Mouse (Mus musculus) thymus, postnatal 14 days (tissue): ENCODE measurements around the gene Nacad.

Experiments used
- DNase-seq: peaks from one replicate; pipeline ENCODE4 v3.0.0; 2021

Nacad gene

GRCm38 (mm10) chr11:6605491-6606399 lies at the start of gene Nacad:
TSS of gene Nacad (minus strand) at chr11:6606053.
- no peak for DNase-seq

- peak; percentile 90 for DNase-seq
These were observed 49.0 kb upstream of the Nacad start for GRCm38 (mm10) chr11:6654903-6655302.

- peak; percentile 56 for DNase-seq
These were observed 47.1 kb upstream of the Nacad start for GRCm38 (mm10) chr11:6652978-6653377.

GRCm38 (mm10) chr11:6650519-6650918 lies 44.7 kb upstream of the Nacad start:
- DNase-seq: peak; percentile 80

GRCm38 (mm10) chr11:6647831-6648724 lies 42.2 kb upstream of the Nacad start:
- DNase-seq: no peak

- no peak for DNase-seq
These were observed 38.7 kb upstream of the Nacad start for GRCm38 (mm10) chr11:6644566-6644965.

- no peak for DNase-seq
These were observed 33.2 kb upstream of the Nacad start for GRCm38 (mm10) chr11:6639072-6639471.

- DNase-seq: no peak
These were observed 32.7 kb upstream of the Nacad start, which contains the start of gene Wap for GRCm38 (mm10) chr11:6638537-6638936. TSS of gene Wap (minus strand) at chr11:6638637.

GRCm38 (mm10) chr11:6636150-6636549 lies 30.3 kb upstream of the Nacad start:
- DNase-seq: peak; percentile 57

GRCm38 (mm10) chr11:6629655-6630054 lies 23.8 kb upstream of the Nacad start:
- DNase-seq: peak; percentile 48

- peak; percentile 72 for DNase-seq
These were observed 22.7 kb upstream of the Nacad start for GRCm38 (mm10) chr11:6628568-6628967.

GRCm38 (mm10) chr11:6627731-6628130 lies 21.9 kb upstream of the Nacad start:
- DNase-seq: peak; percentile 55

GRCm38 (mm10) chr11:6626388-6626772 lies 20.5 kb upstream of the Nacad start:
- no peak for DNase-seq

GRCm38 (mm10) chr11:6625478-6626387 lies 19.9 kb upstream of the Nacad start, which contains the start of gene Tbrg4:
TSS of gene Tbrg4 (minus strand) at chr11:6626067.
- peak; percentile 92 for DNase-seq

GRCm38 (mm10) chr11:6624619-6625382 lies 18.9 kb upstream of the Nacad start:
- DNase-seq: no peak

- DNase-seq: no peak
These were observed 17.9 kb upstream of the Nacad start for GRCm38 (mm10) chr11:6623704-6624103.

GRCm38 (mm10) chr11:6615250-6616205 lies 9.7 kb upstream of the Nacad start:
- DNase-seq: no peak

GRCm38 (mm10) chr11:6605021-6605481 lies 802 bp downstream of the Nacad start:
- no peak for DNase-seq

GRCm38 (mm10) chr11:6604604-6604936 lies 1.3 kb downstream of the Nacad start:
- no peak for DNase-seq

GRCm38 (mm10) chr11:6603887-6604603 lies 1.8 kb downstream of the Nacad start:
- no peak for DNase-seq
